Mouse (Mus musculus): Measurements from ENCODE around the gene Rspo4. TPM values are rescaled to one million over a fixed set of nuclear protein-coding genes. Genes with fewer than 3 reads are reported as not detected.

Gene Rspo4
- total and polyA plus RNA-seq, 2 experiments from 2014 or later: 0.16 to 0.51 TPM

- no peaks in the 10 kb centered on the region for H3K9me3 ChIP-seq (ENCODE audit: low read length)
- DNase-seq (ENCODE audit: low spot score): no peak
- H3K4me3 ChIP-seq (ENCODE audit: low read length): no peak overlapping the region
- no peak overlapping the region for H3K9ac ChIP-seq (replicated peaks; ENCODE audit: low read length)
- peaks cover 4% of the 10 kb centered on the region for H3K4me1 ChIP-seq (ENCODE audit: insufficient read depth, low read length)
- H3K27ac ChIP-seq: no peak overlapping the region
- 68% methylated on average over 3 of the region's 3 CpGs for WGBS
- no peaks in the 10 kb centered on the region for H3K27me3 ChIP-seq (ENCODE audit: insufficient read depth, low read length)
- ATAC-seq: no peak
- no peak overlapping the region for H3K4me2 ChIP-seq (ENCODE audit: low read depth, low read length)
- no peaks in the 10 kb centered on the region for H3K36me3 ChIP-seq (ENCODE audit: insufficient read depth, low read length)
- TF ChIP-seq CTCF (IDR thresholded peaks at IDR 0.05; ENCODE audit: low read depth): no peak
These were observed 66.7 kb downstream of the Rspo4 start for GRCm38 (mm10) chr2:151909386-151909785.

DNA sequence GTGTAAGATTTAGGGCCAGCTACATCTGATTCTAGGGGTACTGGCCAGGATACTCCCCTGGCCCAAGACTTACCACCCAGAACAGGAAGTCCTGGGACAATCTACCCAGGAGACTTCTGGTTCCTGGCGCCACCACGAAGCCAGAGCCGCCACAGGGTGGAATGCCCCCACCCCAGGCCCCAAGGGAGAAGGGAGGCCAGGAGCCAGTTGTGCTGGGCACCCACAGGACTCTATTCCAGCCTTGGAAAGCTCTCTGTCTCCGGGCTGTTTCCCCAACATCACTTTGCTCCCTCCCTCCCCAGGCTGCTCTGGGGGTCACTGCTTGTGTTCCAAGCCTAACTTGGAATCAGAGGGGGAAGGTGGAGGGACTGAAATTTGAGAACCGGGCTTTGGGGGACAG, 67.8 kb downstream of the Rspo4 start:
- Histone ChIP-seq H3K9me3 (ENCODE audit: low read length) (no peaks in the 10 kb centered on the region), H3K36me3 (ENCODE audit: insufficient read depth, low read length) (no peaks in the 10 kb centered on the region), H3K4me3 (ENCODE audit: low read length) (no peak overlapping the region), H3K27me3 (ENCODE audit: insufficient read depth, low read length) (no peaks in the 10 kb centered on the region), H3K4me1 (ENCODE audit: insufficient read depth, low read length) (no peaks in the 10 kb centered on the region), H3K27ac (no peak overlapping the region), H3K4me2 (ENCODE audit: low read depth, low read length) (no peak overlapping the region), H3K9ac (replicated peaks; ENCODE audit: low read length) (no peak overlapping the region)
- DNase-seq (ENCODE audit: low spot score) (no peak), ATAC-seq (no peak)
- 46% methylated on average over 5 of the region's 5 CpGs for WGBS
- TF ChIP-seq CTCF (IDR thresholded peaks at IDR 0.05; ENCODE audit: low read depth): no peak

GRCm38 (mm10) chr2:151910919-151911500, 68.3 kb downstream of the Rspo4 start, which contains the start of gene Angpt4:
Gene Angpt4 (plus strand): TSS chr2:151911210.
- Histone ChIP-seq H3K4me1 (ENCODE audit: insufficient read depth, low read length) (no peaks in the 10 kb centered on the region), H3K27ac (no peak within 1 kb of the TSS), H3K9ac (replicated peaks; ENCODE audit: low read length) (no peak within 1 kb of the TSS), H3K36me3 (ENCODE audit: insufficient read depth, low read length) (no peaks in the 10 kb centered on the region), H3K27me3 (ENCODE audit: insufficient read depth, low read length) (no peaks in the 10 kb centered on the region), H3K4me2 (ENCODE audit: low read depth, low read length) (no peak within 1 kb of the TSS), H3K4me3 (ENCODE audit: low read length) (no peak within 1 kb of the TSS), H3K9me3 (ENCODE audit: low read length) (no peaks in the 10 kb centered on the region)
- ATAC-seq (no peak), DNase-seq (ENCODE audit: low spot score) (no peak)
- 64% methylated on average over 12 of the region's 13 CpGs for WGBS
- TF ChIP-seq CTCF (IDR thresholded peaks at IDR 0.05; ENCODE audit: low read depth): no peak

GRCm38 (mm10) chr2:151911751-151912150, 69.0 kb downstream of the Rspo4 start:
- H3K9ac ChIP-seq (replicated peaks; ENCODE audit: low read length): no peak overlapping the region
- no peak overlapping the region for H3K27ac ChIP-seq
- no peak overlapping the region for H3K4me2 ChIP-seq (ENCODE audit: low read depth, low read length)
- no peak for TF ChIP-seq CTCF (IDR thresholded peaks at IDR 0.05; ENCODE audit: low read depth)
- H3K4me3 ChIP-seq (ENCODE audit: low read length): no peak overlapping the region
- no peaks in the 10 kb centered on the region for H3K36me3 ChIP-seq (ENCODE audit: insufficient read depth, low read length)
- no peaks in the 10 kb centered on the region for H3K27me3 ChIP-seq (ENCODE audit: insufficient read depth, low read length)
- no peaks in the 10 kb centered on the region for H3K9me3 ChIP-seq (ENCODE audit: low read length)
- 84% methylated on average over 3 of the region's 3 CpGs for WGBS
- H3K4me1 ChIP-seq (ENCODE audit: insufficient read depth, low read length): no peaks in the 10 kb centered on the region; the same call in 1 of the 2 replicates
- DNase-seq (ENCODE audit: low spot score) (no peak), ATAC-seq (no peak)

GRCm38 (mm10) chr2:151914120-151914519, 71.4 kb downstream of the Rspo4 start:
- no peak overlapping the region for H3K4me2 ChIP-seq (ENCODE audit: low read depth, low read length)
- H3K4me1 ChIP-seq (ENCODE audit: insufficient read depth, low read length): no peaks in the 10 kb centered on the region; the same call in 1 of the 2 replicates
- no peaks in the 10 kb centered on the region for H3K27me3 ChIP-seq (ENCODE audit: insufficient read depth, low read length)
- 75% methylated on average over 5 of the region's 5 CpGs for WGBS
- H3K9ac ChIP-seq (replicated peaks; ENCODE audit: low read length): no peak overlapping the region
- no peak overlapping the region for H3K4me3 ChIP-seq (ENCODE audit: low read length)
- DNase-seq (ENCODE audit: low spot score) (no peak), ATAC-seq (no peak)
- H3K27ac ChIP-seq: no peak overlapping the region
- H3K9me3 ChIP-seq (ENCODE audit: low read length): no peaks in the 10 kb centered on the region
- H3K36me3 ChIP-seq (ENCODE audit: insufficient read depth, low read length): no peaks in the 10 kb centered on the region
- TF ChIP-seq CTCF (IDR thresholded peaks at IDR 0.05; ENCODE audit: low read depth): no peak

- H3K4me1 ChIP-seq (ENCODE audit: insufficient read depth, low read length): no peaks in the 10 kb centered on the region; the same call in 1 of the 2 replicates
- H3K36me3 ChIP-seq (ENCODE audit: insufficient read depth, low read length): no peaks in the 10 kb centered on the region
- no peak overlapping the region for H3K9ac ChIP-seq (replicated peaks; ENCODE audit: low read length)
- no peak for TF ChIP-seq CTCF (IDR thresholded peaks at IDR 0.05; ENCODE audit: low read depth)
- no peaks in the 10 kb centered on the region for H3K9me3 ChIP-seq (ENCODE audit: low read length)
- DNase-seq (ENCODE audit: low spot score): no peak
- no peak overlapping the region for H3K27ac ChIP-seq
- ATAC-seq: no peak
- H3K27me3 ChIP-seq (ENCODE audit: insufficient read depth, low read length): no peaks in the 10 kb centered on the region
- WGBS: 27% methylated on average over 2 of the region's 2 CpGs
- no peak overlapping the region for H3K4me3 ChIP-seq (ENCODE audit: low read length)
- no peak overlapping the region for H3K4me2 ChIP-seq (ENCODE audit: low read depth, low read length)
These were observed 72.4 kb downstream of the Rspo4 start for GRCm38 (mm10) chr2:151915111-151915510.

- DNase-seq (ENCODE audit: low spot score) (peak; percentile 25), ATAC-seq (no peak)
- no peaks in the 10 kb centered on the region for H3K36me3 ChIP-seq (ENCODE audit: insufficient read depth, low read length)
- H3K4me3 ChIP-seq (ENCODE audit: low read length): no peak overlapping the region
- no peak for TF ChIP-seq CTCF (IDR thresholded peaks at IDR 0.05; ENCODE audit: low read depth)
- H3K9me3 ChIP-seq (ENCODE audit: low read length): no peaks in the 10 kb centered on the region
- H3K4me2 ChIP-seq (ENCODE audit: low read depth, low read length): no peak overlapping the region
- WGBS: 58% methylated on average over 13 of the region's 13 CpGs
- H3K27ac ChIP-seq: no peak overlapping the region
- H3K27me3 ChIP-seq (ENCODE audit: insufficient read depth, low read length): no peaks in the 10 kb centered on the region
- H3K4me1 ChIP-seq (ENCODE audit: insufficient read depth, low read length): no peaks in the 10 kb centered on the region; the same call in 1 of the 2 replicates
- no peak overlapping the region for H3K9ac ChIP-seq (replicated peaks; ENCODE audit: low read length)
These were observed 73.5 kb downstream of the Rspo4 start for GRCm38 (mm10) chr2:151916061-151916831.
